Mouse (Mus musculus) myocyte (in vitro differentiated cells): Measurements from ENCODE around the gene Obp2b. TPM values are rescaled to one million over a fixed set of nuclear protein-coding genes. Genes with fewer than 3 reads are reported as not detected.

Source experiments
- H3K27me3 ChIP-seq: one replicate; pipeline ENCODE4 v1.6.1; 2011; ENCODE audit not compliant: control insufficient read depth, insufficient read depth, insufficient read length
- H3K36me3 ChIP-seq: one replicate; pipeline ENCODE4 v1.6.1; 2011; ENCODE audit not compliant: control insufficient read depth, insufficient read depth
- H3K4me2 ChIP-seq: one replicate; pipeline ENCODE4 v1.6.1; 2011; ENCODE audit warnings: low read depth, control low read depth
- H3K4me3 ChIP-seq: one replicate; pipeline ENCODE4 v1.5.1; 2011; ENCODE audit warnings: mild to moderate bottlenecking, control low read depth, moderate library complexity
- H3K79me2 ChIP-seq: one replicate; pipeline ENCODE4 v1.6.1; 2011; ENCODE audit not compliant: control insufficient read depth, insufficient read depth
- H3ac ChIP-seq: one replicate; pipeline ENCODE4 v1.6.1; 2011; ENCODE audit not compliant: control insufficient read depth, insufficient read length
- CEBPB ChIP-seq: IDR thresholded peaks from 2 replicates; pipeline ENCODE4 v1.6.1; 2011; ENCODE audit warnings: mild to moderate bottlenecking, moderate library complexity; ENCODE audit not compliant: poor library complexity, insufficient read depth, severe bottlenecking
- E2F4 ChIP-seq: IDR thresholded peaks from one replicate; pipeline ENCODE4 v1.6.1; 2011; ENCODE audit warnings: mild to moderate bottlenecking, control low read depth, moderate library complexity; ENCODE audit not compliant: insufficient read depth
- MAX ChIP-seq: IDR thresholded peaks from one replicate; pipeline ENCODE4 v1.6.1; 2011; ENCODE audit warnings: low read depth, mild to moderate bottlenecking, control low read depth
- MYOD1 ChIP-seq, 3 experiments: IDR thresholded peaks; one replicate each; pipeline ENCODE4 v1.6.1; 2011; ENCODE audit warnings: control low read depth in 2 of 3, low read depth in 2 of 3, mild to moderate bottlenecking in 2 of 3, moderate library complexity in 1 of 3; ENCODE audit not compliant: insufficient read length in 2 of 3, control insufficient read depth in 1 of 3
- MYOG ChIP-seq, 3 experiments: IDR thresholded peaks; one replicate each; pipeline ENCODE4 v1.6.1; 2011; ENCODE audit warnings: control low read depth in 2 of 3, low read depth in 2 of 3, mild to moderate bottlenecking in 2 of 3; ENCODE audit not compliant: insufficient read length in 2 of 3, control insufficient read depth in 1 of 3, insufficient read depth in 1 of 3
- POLR2A ChIP-seq: IDR thresholded peaks from one replicate; pipeline ENCODE4 v1.6.1; 2011; ENCODE audit warnings: low read depth, mild to moderate bottlenecking, control low read depth, moderate library complexity; ENCODE audit not compliant: insufficient read length
- POLR2AphosphoS2 ChIP-seq: IDR thresholded peaks from one replicate; pipeline ENCODE4 v1.6.1; 2011; ENCODE audit warnings: low read depth, control low read depth; ENCODE audit not compliant: insufficient read length
- REST ChIP-seq: IDR thresholded peaks from one replicate; pipeline ENCODE4 v1.6.1; 2011; ENCODE audit warnings: mild to moderate bottlenecking, control low read depth, moderate library complexity; ENCODE audit not compliant: insufficient read depth, insufficient read length
- SRF ChIP-seq: IDR thresholded peaks from one replicate; pipeline ENCODE4 v1.6.1; 2011; ENCODE audit warnings: low read depth; ENCODE audit not compliant: control insufficient read depth, insufficient read length
- TCF12 ChIP-seq: IDR thresholded peaks from one replicate; pipeline ENCODE4 v1.6.1; 2011; ENCODE audit warnings: mild to moderate bottlenecking, control low read depth; ENCODE audit not compliant: poor library complexity, insufficient read depth, severe bottlenecking
- TCF3 ChIP-seq: IDR thresholded peaks from one replicate; pipeline ENCODE4 v1.6.1; 2011; ENCODE audit warnings: low read depth, control low read depth; ENCODE audit not compliant: insufficient read length
- USF1 ChIP-seq: IDR thresholded peaks from one replicate; pipeline ENCODE4 v1.6.1; 2011; ENCODE audit warnings: low read depth, mild to moderate bottlenecking, control low read depth, moderate library complexity
- polyA plus RNA-seq: library from polyadenylated mRNA; unstranded; fragments of >200 nt; fragmentation: generic; extraction: Trizol; gene quantifications from one replicate; pipeline ENCODE4 v1.2.1, GENCODE M21; 2012; ENCODE audit warnings: missing spikeins

The Obp2b gene
- polyA plus RNA-seq, 1 experiment = not detected

DNA sequence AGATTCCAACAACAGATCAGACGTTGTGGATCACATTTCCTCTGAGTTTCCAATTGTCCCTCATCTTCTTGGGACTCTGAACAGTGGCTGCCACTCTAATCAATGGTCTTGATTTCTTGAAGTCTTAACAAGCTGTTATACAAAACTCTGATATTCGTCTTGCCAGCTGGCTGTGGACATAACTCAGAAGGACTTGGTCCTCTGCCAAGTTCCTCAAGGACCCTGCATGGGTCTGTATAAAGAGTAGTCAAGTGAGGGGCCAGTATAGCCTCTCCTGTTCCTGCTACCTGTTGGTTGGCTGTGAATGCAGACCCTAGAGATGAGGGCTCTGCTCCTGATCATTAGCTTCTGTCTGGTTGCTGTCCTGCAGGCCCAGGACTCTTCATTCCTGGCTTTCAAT, 28.5 kb downstream of the Obp2b start, which contains the start of gene Lcn3:
TSS of gene Lcn3 (plus strand) at position 301 of the 400 bp plus-strand sequence.
- Histone ChIP-seq H3K79me2 (no peaks in the 10 kb centered on the region), H3ac (no peak within 1 kb of the TSS), H3K36me3 (no peaks in the 10 kb centered on the region), H3K4me2 (no peak within 1 kb of the TSS), H3K4me3 (no peak within 1 kb of the TSS), H3K27me3 (peaks cover 23% of the 10 kb centered on the region)
- TF ChIP-seq TCF3 = no peak
- no peak for TF ChIP-seq POLR2AphosphoS2
- no peak for TF ChIP-seq USF1
- no peak for TF ChIP-seq E2F4
- TF ChIP-seq SRF = no peak
- TF ChIP-seq MYOD1 (IDR thresholded peaks at IDR 0.05; ENCODE audit: control insufficient read depth in 1 of 3, insufficient read length in 2 of 3, low read depth in 2 of 3) = no peak
- TF ChIP-seq MAX = no peak
- no peak for TF ChIP-seq REST
- no peak for TF ChIP-seq POLR2A
- TF ChIP-seq MYOG (IDR thresholded peaks at IDR 0.05; ENCODE audit: control insufficient read depth in 1 of 3, insufficient read depth in 1 of 3, insufficient read length in 2 of 3, low read depth in 2 of 3) = no peak
- TF ChIP-seq TCF12 = no peak
- no peak for TF ChIP-seq CEBPB

DNA sequence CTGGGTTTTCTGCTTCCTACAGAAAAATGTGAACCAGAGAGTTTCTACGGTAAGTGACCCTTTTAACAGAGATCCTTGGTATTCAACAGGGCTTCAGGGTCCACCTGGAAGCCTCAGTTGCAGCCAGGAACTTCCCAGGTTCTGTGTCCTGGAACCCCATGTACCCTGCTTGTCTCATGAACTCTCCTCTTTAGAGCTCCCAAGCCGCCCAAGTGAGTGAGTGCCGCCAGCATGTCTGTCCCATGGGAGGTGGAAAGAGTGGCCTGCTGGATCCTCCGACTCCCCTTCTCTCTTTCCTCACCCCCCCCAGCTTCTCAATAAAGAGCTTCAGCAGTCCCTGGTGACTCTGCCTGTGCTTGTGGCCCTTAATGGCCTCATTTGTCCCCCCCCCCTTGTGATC, 31.0 kb downstream of the Obp2b start:
- no peak overlapping the region for H3K4me3 ChIP-seq

DNA sequence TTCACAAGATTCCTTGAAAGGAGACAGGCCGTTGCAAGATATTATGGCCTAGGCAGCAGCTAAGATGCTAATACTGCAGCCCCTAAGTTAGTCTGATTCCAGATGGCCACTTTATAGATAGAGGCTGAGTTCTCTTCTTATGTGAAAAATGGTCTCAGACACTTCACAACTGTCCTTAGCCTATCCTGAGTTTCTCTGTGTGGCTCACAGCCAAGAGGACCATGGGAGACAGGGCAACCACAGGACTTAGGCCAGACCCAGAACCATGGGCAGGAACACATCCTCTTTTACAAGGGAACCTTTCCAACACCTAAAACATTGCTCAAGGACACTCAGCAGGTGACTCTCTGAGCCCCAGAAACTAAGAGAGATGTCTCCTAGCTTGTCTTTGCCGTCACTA, 36.7 kb downstream of the Obp2b start:
- Histone ChIP-seq H3K4me3 (no peak overlapping the region), H3K4me2 (no peak overlapping the region), H3K27me3 (peaks cover 7% of the 10 kb centered on the region), H3ac (no peak overlapping the region), H3K79me2 (no peaks in the 10 kb centered on the region), H3K36me3 (no peaks in the 10 kb centered on the region)
- TF ChIP-seq TCF12 = no peak
- TF ChIP-seq MYOD1 (IDR thresholded peaks at IDR 0.05; ENCODE audit: control insufficient read depth in 1 of 3, insufficient read length in 2 of 3, low read depth in 2 of 3) = no peak
- TF ChIP-seq E2F4 = no peak
- no peak for TF ChIP-seq CEBPB
- TF ChIP-seq POLR2AphosphoS2 = no peak

More for the DNA sequence above, 31.0 kb downstream of the Obp2b start:
- no peak for TF ChIP-seq POLR2A
- TF ChIP-seq SRF = no peak
- TF ChIP-seq MYOG (IDR thresholded peaks at IDR 0.05; ENCODE audit: control insufficient read depth in 1 of 3, insufficient read depth in 1 of 3, insufficient read length in 2 of 3, low read depth in 2 of 3) = no peak
- no peak for TF ChIP-seq TCF3
- TF ChIP-seq REST = no peak
- no peak for TF ChIP-seq USF1
- no peak for TF ChIP-seq E2F4
- TF ChIP-seq POLR2AphosphoS2 = no peak
- no peak for TF ChIP-seq MYOD1 (IDR thresholded peaks at IDR 0.05; ENCODE audit: control insufficient read depth in 1 of 3, insufficient read length in 2 of 3, low read depth in 2 of 3)
- H3K79me2 ChIP-seq = no peaks in the 10 kb centered on the region
- H3K36me3 ChIP-seq = no peaks in the 10 kb centered on the region
- peaks cover 4% of the 10 kb centered on the region for H3K27me3 ChIP-seq
- no peak overlapping the region for H3K4me2 ChIP-seq
- no peak overlapping the region for H3ac ChIP-seq

DNA sequence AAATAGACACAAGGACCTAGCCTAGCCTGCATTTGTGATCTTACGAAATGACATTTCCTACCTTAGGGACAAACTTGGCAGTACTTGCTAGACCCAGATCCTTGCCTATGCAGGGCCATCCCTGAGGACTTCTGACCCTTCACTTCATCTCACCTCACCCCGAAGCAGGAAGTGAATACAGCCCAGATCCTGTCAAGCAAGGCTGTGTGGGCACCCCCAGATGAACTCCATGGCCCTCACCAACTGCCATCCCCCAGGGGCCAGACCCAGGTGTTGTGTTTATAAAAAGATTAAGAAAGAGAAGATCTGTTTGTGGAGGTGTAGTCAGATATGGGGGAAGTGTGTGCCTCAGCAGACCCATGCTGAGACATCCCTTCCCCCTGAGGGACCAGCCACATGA, 37.8 kb downstream of the Obp2b start:
- Histone ChIP-seq H3K4me3 (no peak overlapping the region), H3K4me2 (no peak overlapping the region), H3K27me3 (peaks cover 7% of the 10 kb centered on the region), H3K79me2 (no peaks in the 10 kb centered on the region), H3ac (no peak overlapping the region), H3K36me3 (no peaks in the 10 kb centered on the region)
- no peak for TF ChIP-seq MAX
- no peak for TF ChIP-seq SRF
- TF ChIP-seq E2F4 = no peak
- no peak for TF ChIP-seq MYOG (IDR thresholded peaks at IDR 0.05; ENCODE audit: control insufficient read depth in 1 of 3, insufficient read depth in 1 of 3, insufficient read length in 2 of 3, low read depth in 2 of 3)
- no peak for TF ChIP-seq USF1
- TF ChIP-seq MYOD1 (IDR thresholded peaks at IDR 0.05; ENCODE audit: control insufficient read depth in 1 of 3, insufficient read length in 2 of 3, low read depth in 2 of 3) = no peak
- TF ChIP-seq POLR2AphosphoS2 = no peak
- no peak for TF ChIP-seq TCF3
- TF ChIP-seq POLR2A = no peak
- TF ChIP-seq TCF12 = no peak
- no peak for TF ChIP-seq REST
- no peak for TF ChIP-seq CEBPB

DNA sequence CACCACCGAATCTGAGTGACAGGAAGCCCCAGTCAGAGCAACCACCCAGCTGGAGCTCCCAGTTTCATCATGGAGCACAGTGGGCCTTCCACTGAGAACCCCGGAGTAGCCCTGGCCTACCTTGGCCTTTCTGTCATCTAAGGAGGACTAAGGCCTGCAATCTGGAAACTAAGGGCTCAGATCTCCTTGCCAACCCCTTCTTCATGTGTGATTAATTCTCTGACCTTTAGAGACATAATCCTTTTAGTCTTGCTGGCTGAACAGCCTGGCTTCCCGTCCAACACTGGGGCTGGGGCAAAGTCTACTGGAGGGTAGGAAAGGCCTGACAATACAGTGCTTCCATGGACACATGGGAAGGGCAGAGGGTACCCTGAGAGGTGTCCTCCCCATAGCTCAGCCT, 39.2 kb downstream of the Obp2b start:
- no peaks in the 10 kb centered on the region for H3K79me2 ChIP-seq
- TF ChIP-seq MYOG (IDR thresholded peaks at IDR 0.05; ENCODE audit: control insufficient read depth in 1 of 3, insufficient read depth in 1 of 3, insufficient read length in 2 of 3, low read depth in 2 of 3) (no peak), MYOD1 (IDR thresholded peaks at IDR 0.05; ENCODE audit: control insufficient read depth in 1 of 3, insufficient read length in 2 of 3, low read depth in 2 of 3) (no peak), TCF12 (no peak), E2F4 (no peak), TCF3 (no peak), POLR2A (no peak), USF1 (no peak), SRF (no peak), CEBPB (no peak), POLR2AphosphoS2 (no peak), REST (no peak), MAX (no peak)
- H3ac ChIP-seq = no peak overlapping the region
- no peak overlapping the region for H3K4me2 ChIP-seq
- H3K36me3 ChIP-seq = no peaks in the 10 kb centered on the region
- H3K27me3 ChIP-seq = peaks cover 7% of the 10 kb centered on the region
- H3K4me3 ChIP-seq = no peak overlapping the region
